Mouse (Mus musculus) forebrain, embryonic 13.5 days (tissue): ENCODE results near the gene Ncoa7. TPM values are rescaled to one million over a fixed set of nuclear protein-coding genes. Genes with fewer than 3 reads are reported as not detected.
"Not testable (repeated sequence)": the region's sequence is repeated elsewhere in the genome, so short reads cannot be mapped to it uniquely, and the experiment has no call there.

Source experiments
- ATAC-seq: fragments of 200-750 bp; cut with Nextera tagmentation; 2 replicates; pipeline ENCODE4 v1.8.0; 2017
- H3K27ac ChIP-seq: fragments of 300-500 bp; sonication (generic); 2 replicates; pipeline ENCODE4 v1.5.1; 2015; ENCODE audit warnings: inconsistent platforms, mild to moderate bottlenecking, moderate library complexity
- H3K27me3 ChIP-seq: fragments of 300-500 bp; sonication (generic); 2 replicates; pipeline ENCODE4 v1.6.1; 2015; ENCODE audit warnings: mild to moderate bottlenecking, inconsistent platforms
- H3K36me3 ChIP-seq: fragments of 300-500 bp; sonication (generic); 2 replicates; pipeline ENCODE4 v1.6.1; 2015; ENCODE audit warnings: mild to moderate bottlenecking, inconsistent platforms; ENCODE audit not compliant: poor library complexity, severe bottlenecking
- H3K4me1 ChIP-seq: fragments of 300-500 bp; sonication (generic); 2 replicates; pipeline ENCODE4 v1.6.1; 2015; ENCODE audit warnings: inconsistent platforms
- H3K4me2 ChIP-seq: fragments of 300-500 bp; sonication (generic); 2 replicates; pipeline ENCODE4 v1.6.1; 2015; ENCODE audit warnings: inconsistent platforms, mild to moderate bottlenecking, moderate library complexity
- H3K4me3 ChIP-seq: fragments of 300-500 bp; sonication (generic); 2 replicates; pipeline ENCODE4 v1.5.1; 2015; ENCODE audit warnings: mild to moderate bottlenecking, inconsistent platforms
- H3K9ac ChIP-seq: fragments of 300-500 bp; sonication (generic); 2 replicates; pipeline ENCODE4 v1.6.1; 2015; ENCODE audit warnings: mild to moderate bottlenecking, inconsistent platforms
- H3K9me3 ChIP-seq: fragments of 300-500 bp; sonication (generic); replicated peaks from 2 replicates; pipeline ENCODE4 v1.6.1; 2016; ENCODE audit warnings: inconsistent platforms
- WGBS: fragments of 180-500 bp; shearing (Covaris S2); methylation state at CpG from one replicate; pipeline ENCODE4 v1.1.7; 2015; 5-methylcytosine and 5-hydroxymethylcytosine counted together
- polyA plus RNA-seq: library from polyadenylated mRNA; unstranded; fragments of >200 nt; fragmentation: Nextera tagmentation; extraction: Ambion mirVana; gene quantifications from 2 replicates; pipeline ENCODE4 v1.2.1, GENCODE M21; 2015

The Ncoa7 gene
- polyA plus RNA-seq, 1 experiment from 2014 or later: 8.8 TPM

GRCm38 (mm10) chr10:30810247-30810966 lies 7.3 kb upstream of the Ncoa7 start:
- 37% methylated on average over 9 of the region's 9 CpGs for WGBS
- no peak overlapping the region for H3K27ac ChIP-seq
- peak overlapping the region; percentile 45; the same call in 1 of the 2 replicates for H3K9ac ChIP-seq
- no peaks in the 10 kb centered on the region for H3K36me3 ChIP-seq
- H3K9me3 ChIP-seq: no peaks in the 10 kb centered on the region
- H3K4me1 ChIP-seq: no peaks in the 10 kb centered on the region
- H3K4me2 ChIP-seq: peak overlapping the region; percentile 47
- peak; percentile 63 for ATAC-seq
- H3K27me3 ChIP-seq: no peaks in the 10 kb centered on the region
- peak overlapping the region; percentile 39 for H3K4me3 ChIP-seq

- peak overlapping the region; percentile 75 for H3K4me3 ChIP-seq
- peak overlapping the region; percentile 84 for H3K9ac ChIP-seq
- H3K27ac ChIP-seq: peak overlapping the region; percentile 96
- H3K4me1 ChIP-seq: peaks cover 6% of the 10 kb centered on the region; the same call in 1 of the 2 replicates
- H3K4me2 ChIP-seq: peak overlapping the region; percentile 64
- H3K27me3 ChIP-seq: no peaks in the 10 kb centered on the region
- peak; percentile 4; the same call in 1 of the 2 replicates for ATAC-seq
- no peaks in the 10 kb centered on the region for H3K36me3 ChIP-seq
- WGBS: 38% methylated on average over 7 of the region's 7 CpGs
- H3K9me3 ChIP-seq: no peaks in the 10 kb centered on the region
Measured at GRCm38 (mm10) chr10:30803587-30804253, 594 bp upstream of the Ncoa7 start.

- no peak for ATAC-seq
- 9% methylated on average over 8 of the region's 8 CpGs for WGBS
- H3K9ac ChIP-seq: peak overlapping the region; percentile 84
Measured at GRCm38 (mm10) chr10:30802033-30802432, 1.1 kb downstream of the Ncoa7 start.

GRCm38 (mm10) chr10:30799713-30800450 lies 3.2 kb downstream of the Ncoa7 start:
- Histone ChIP-seq H3K27me3 (no peaks in the 10 kb centered on the region), H3K9ac (no peak overlapping the region), H3K36me3 (peaks cover 7% of the 10 kb centered on the region; the same call in 1 of the 2 replicates), H3K27ac (no peak overlapping the region), H3K4me1 (peaks cover 6% of the 10 kb centered on the region; the same call in 1 of the 2 replicates), H3K4me3 (no peak overlapping the region), H3K9me3 (no peaks in the 10 kb centered on the region), H3K4me2 (no peak overlapping the region)
- 97% methylated on average over 2 of the region's 2 CpGs for WGBS
- no peak for ATAC-seq

More at GRCm38 (mm10) chr10:30802033-30802432, 1.1 kb downstream of the Ncoa7 start:
- peak overlapping the region; percentile 75 for H3K4me3 ChIP-seq
- peak overlapping the region; percentile 96 for H3K27ac ChIP-seq
- H3K27me3 ChIP-seq: no peaks in the 10 kb centered on the region
- H3K4me2 ChIP-seq: peak overlapping the region; percentile 64
- H3K36me3 ChIP-seq: no peaks in the 10 kb centered on the region
- H3K4me1 ChIP-seq: peaks cover 6% of the 10 kb centered on the region; the same call in 1 of the 2 replicates
- no peaks in the 10 kb centered on the region for H3K9me3 ChIP-seq

DNA sequence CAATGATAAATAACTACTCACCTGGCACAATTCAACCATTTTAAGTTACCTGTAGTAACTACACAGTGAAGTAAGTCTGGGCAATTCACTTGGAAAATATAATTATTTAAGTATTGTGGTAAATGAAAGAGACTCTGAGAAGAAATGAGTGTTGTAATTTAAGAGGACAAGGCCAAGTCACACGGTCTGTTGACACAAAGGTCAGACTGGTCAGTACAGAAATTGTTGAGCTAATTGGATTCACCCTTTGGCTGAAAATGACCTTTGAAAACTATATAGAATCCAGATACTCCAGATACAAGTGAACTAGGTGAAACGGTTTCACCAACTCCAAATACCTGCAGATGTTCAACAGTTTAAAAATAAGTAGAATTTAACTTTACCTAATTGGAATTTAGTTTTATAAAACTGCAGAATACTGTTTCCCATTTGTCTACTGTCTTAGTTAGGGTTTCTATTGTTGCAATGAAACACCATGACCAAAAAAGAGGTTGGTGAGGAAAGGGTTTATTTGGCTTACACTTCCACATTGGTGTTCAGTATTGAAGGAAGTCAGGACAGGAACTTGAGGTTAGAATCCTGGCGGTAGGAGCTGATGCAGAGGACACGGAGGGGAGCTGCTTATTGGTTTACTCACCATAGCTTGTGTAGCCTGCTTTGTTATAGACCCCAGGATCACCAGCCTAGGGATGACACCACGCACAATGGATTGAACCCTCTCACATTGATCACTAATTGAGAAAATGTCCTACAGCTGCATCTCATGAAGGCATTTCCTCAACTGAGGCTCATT lies 6.5 kb downstream of the Ncoa7 start:
- no peaks in the 10 kb centered on the region for H3K4me1 ChIP-seq
- no peak overlapping the region for H3K4me2 ChIP-seq
- no peak overlapping the region for H3K27ac ChIP-seq
- no peak overlapping the region for H3K9ac ChIP-seq
- no peaks in the 10 kb centered on the region for H3K27me3 ChIP-seq
- ATAC-seq: no peak
- no peak overlapping the region for H3K4me3 ChIP-seq
- peaks cover 15% of the 10 kb centered on the region for H3K36me3 ChIP-seq
- WGBS: 81% methylated on average over 5 of the region's 5 CpGs
- H3K9me3 ChIP-seq: peaks cover 7% of the 10 kb centered on the region

GRCm38 (mm10) chr10:30791016-30791415 lies 12.1 kb downstream of the Ncoa7 start:
- peaks cover 15% of the 10 kb centered on the region for H3K36me3 ChIP-seq
- no peaks in the 10 kb centered on the region for H3K27me3 ChIP-seq
- H3K4me1 ChIP-seq: no peaks in the 10 kb centered on the region
- H3K9ac ChIP-seq: no peak overlapping the region
- ATAC-seq: no peak
- no peak overlapping the region for H3K4me2 ChIP-seq
- WGBS: 98% methylated on average over 3 of the region's 3 CpGs
- no peak overlapping the region for H3K27ac ChIP-seq
- no peak overlapping the region for H3K4me3 ChIP-seq
- H3K9me3 ChIP-seq: peaks cover 7% of the 10 kb centered on the region

GRCm38 (mm10) chr10:30789521-30789920 lies 13.6 kb downstream of the Ncoa7 start:
- no peak for ATAC-seq
- no peaks in the 10 kb centered on the region for H3K4me1 ChIP-seq
- no peak overlapping the region for H3K9ac ChIP-seq
- no peaks in the 10 kb centered on the region for H3K27me3 ChIP-seq
- peaks cover 5% of the 10 kb centered on the region for H3K9me3 ChIP-seq
- 94% methylated on average over 5 of the region's 5 CpGs for WGBS
- H3K4me2 ChIP-seq: no peak overlapping the region
- no peak overlapping the region for H3K4me3 ChIP-seq
- H3K27ac ChIP-seq: no peak overlapping the region
- H3K36me3 ChIP-seq: peaks cover 7% of the 10 kb centered on the region

DNA sequence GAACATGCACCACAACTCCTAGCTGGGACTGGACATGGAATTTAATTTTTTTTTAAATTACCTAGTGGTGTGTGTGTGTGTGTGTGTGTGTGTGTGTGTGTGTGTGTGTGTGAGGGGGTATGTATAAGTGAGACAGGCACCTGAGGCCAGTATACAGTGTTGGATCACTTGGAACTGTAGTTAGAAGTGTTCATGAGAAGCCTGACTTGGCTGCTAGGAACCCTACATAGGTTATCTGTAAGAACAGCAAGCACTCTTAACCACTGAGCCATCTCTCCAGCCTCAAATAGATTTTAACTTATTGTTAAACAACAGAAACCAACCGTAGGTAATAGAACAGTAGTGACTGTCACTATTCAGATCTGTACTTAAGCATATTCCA lies 14.8 kb downstream of the Ncoa7 start:
- H3K4me1 ChIP-seq: no peaks in the 10 kb centered on the region
- no peaks in the 10 kb centered on the region for H3K27me3 ChIP-seq
- no peak overlapping the region for H3K4me2 ChIP-seq
- no peak overlapping the region for H3K9ac ChIP-seq
- ATAC-seq: no peak
- no peak overlapping the region for H3K4me3 ChIP-seq
- WGBS: 88% methylated on average over 1 of the region's 1 CpGs
- H3K9me3 ChIP-seq: no peaks in the 10 kb centered on the region
- no peak overlapping the region for H3K27ac ChIP-seq
- H3K36me3 ChIP-seq: 0 out of 2 replicates have a peak, but pooled peaks cover 4% of the 10 kb centered on the region

GRCm38 (mm10) chr10:30787684-30788339 lies 15.3 kb downstream of the Ncoa7 start:
- Histone ChIP-seq H3K9me3 (no peaks in the 10 kb centered on the region), H3K4me3 (no peak overlapping the region), H3K36me3 (0 out of 2 replicates have a peak, but pooled peaks cover 4% of the 10 kb centered on the region), H3K9ac (no peak overlapping the region), H3K4me2 (no peak overlapping the region), H3K27me3 (no peaks in the 10 kb centered on the region), H3K27ac (no peak overlapping the region), H3K4me1 (no peaks in the 10 kb centered on the region)
- no peak; the same call in 1 of the 2 replicates for ATAC-seq
- WGBS: 95% methylated on average over 3 of the region's 3 CpGs

DNA sequence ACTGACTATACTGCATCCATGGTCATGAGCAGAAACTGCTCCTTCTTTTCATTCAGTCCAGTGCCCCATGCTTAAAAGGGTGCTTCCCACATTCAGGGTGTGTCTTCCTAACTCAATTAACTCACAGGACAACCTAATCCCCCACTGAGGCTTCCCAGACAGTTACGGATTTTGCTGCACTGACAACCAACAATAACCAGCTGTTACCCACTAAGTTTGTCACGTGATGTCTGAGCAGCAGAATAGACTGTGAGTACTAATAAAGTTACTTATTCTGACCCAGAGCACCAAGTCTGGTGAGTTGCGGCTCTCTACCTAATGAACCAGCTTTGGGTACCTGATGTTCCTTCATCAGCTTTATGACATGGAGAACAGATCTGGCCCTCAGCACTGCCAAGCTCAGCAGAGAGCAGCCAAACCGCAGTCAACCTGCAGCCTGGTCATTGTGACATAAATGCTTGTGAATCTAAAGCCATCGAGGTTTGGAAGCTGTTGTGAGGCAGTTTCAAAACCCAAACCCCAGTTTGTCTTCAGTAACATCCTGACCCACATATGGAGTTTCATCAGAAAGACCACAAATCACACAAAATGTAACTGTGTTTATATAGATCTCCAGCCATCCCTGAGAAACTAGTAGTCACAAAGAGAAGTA lies 16.9 kb downstream of the Ncoa7 start:
- H3K4me2 ChIP-seq: no peak overlapping the region
- no peaks in the 10 kb centered on the region for H3K9me3 ChIP-seq
- H3K36me3 ChIP-seq: 0 out of 2 replicates have a peak, but pooled peaks cover 4% of the 10 kb centered on the region
- H3K4me3 ChIP-seq: no peak overlapping the region
- 85% methylated on average over 5 of the region's 5 CpGs for WGBS
- H3K27ac ChIP-seq: no peak overlapping the region
- no peaks in the 10 kb centered on the region for H3K4me1 ChIP-seq
- ATAC-seq: no peak
- H3K9ac ChIP-seq: no peak overlapping the region
- no peaks in the 10 kb centered on the region for H3K27me3 ChIP-seq

DNA sequence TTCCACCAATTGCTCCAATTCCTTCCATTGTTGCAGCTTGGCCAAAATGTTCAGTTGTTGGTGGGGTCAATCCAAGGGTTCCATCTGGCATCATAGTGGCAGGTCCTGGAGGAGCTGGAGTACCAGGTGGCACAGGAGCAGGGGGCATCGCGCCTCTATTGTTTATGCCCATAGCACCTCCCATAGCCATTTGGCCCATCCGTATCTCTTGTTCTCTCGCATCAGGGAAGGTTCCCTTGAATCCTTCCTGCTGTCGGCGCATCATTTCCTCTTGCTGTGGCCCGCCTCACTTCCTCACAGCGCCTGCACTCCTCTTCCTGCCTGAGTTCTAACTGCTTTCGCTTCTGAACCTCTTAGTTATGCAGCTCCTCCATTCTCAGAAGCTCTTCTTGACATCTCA lies 22.2 kb downstream of the Ncoa7 start:
- not testable (repeated sequence) for ATAC-seq, H3K27ac ChIP-seq, H3K9ac ChIP-seq, H3K4me1 ChIP-seq, H3K9me3 ChIP-seq, H3K27me3 ChIP-seq, H3K36me3 ChIP-seq, H3K4me3 ChIP-seq, H3K4me2 ChIP-seq
- WGBS: 94% methylated on average over 9 of the region's 9 CpGs
